8 mouse cellular contexts compared by ENCODE assay signal in the genomic region with DNA sequence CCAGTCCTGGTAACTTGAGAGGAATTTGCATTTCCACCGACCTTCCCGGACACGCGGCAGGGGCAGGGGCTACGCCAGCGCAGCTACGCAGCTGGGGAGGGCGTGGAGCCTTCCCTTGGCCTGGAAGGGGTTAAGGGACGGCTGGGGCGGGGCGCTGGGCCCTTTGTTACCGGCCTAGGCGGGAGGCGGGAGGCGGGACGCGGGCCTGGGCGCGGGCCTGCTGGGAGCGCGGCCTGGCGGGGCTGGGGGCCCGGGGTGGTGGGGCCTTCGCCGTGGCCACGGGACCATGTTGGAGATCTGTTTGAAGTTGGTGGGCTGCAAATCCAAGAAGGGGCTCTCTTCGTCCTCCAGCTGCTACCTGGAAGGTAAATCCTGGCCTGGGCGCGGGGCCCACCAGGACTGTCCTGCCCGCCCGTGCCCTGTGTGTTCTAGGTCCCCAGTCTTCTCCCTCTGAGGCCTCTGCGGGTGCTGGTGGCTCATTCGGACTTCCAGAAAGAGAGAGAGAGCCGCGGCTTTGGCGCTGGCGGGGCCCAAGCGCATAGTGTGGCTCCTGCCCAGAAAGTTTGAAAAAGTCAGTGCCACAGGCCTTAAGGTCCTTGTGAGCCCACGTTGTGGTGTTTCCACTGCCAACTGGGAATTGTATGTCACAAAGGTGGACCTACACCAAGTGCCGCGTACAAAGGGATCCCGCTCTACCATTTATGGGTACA. TPM values are rescaled to one million over a fixed set of nuclear protein-coding genes. Genes with fewer than 3 reads are reported as not detected.
DNase-seq lines count a peak whose midpoint lies in the region; ATAC-seq lines count a peak whose summit lies in the region.

No protein-coding gene starts in this region.

- peaks cover 23% of the 10 kb centered on the region for H3K4me1 ChIP-seq in intestine, embryonic 15.5 days (replicated peaks)
- peaks cover 30% of the 10 kb centered on the region for H3K4me1 ChIP-seq in neural tube, embryonic 14.5 days (ENCODE audit: control insufficient read depth, insufficient read depth, low read length)

- H3K9me3 ChIP-seq in intestine, embryonic 15.5 days, result no peaks in the 10 kb centered on the region
- no peaks in the 10 kb centered on the region for H3K9me3 ChIP-seq in neural tube, embryonic 14.5 days (ENCODE audit: control insufficient read depth, low read length)

- DNase-seq in right cerebral cortex, postnatal 10 days (ENCODE audit: low spot score in 2 of 2), result peak; percentile 57 to 64
- DNase-seq in right cerebral cortex, postnatal 36 days (ENCODE audit: low spot score in 2 of 2), result no peak
- peak; percentile 86 to 92 for DNase-seq in gastrocnemius, postnatal 4 days (ENCODE audit: low spot score in 2 of 2)
- peak; percentile 85 to 88 for DNase-seq in lung, adult 18-20 months
- DNase-seq in thymus, postnatal 0 days (ENCODE audit: low spot score), result peak; percentile 77

- WGBS in intestine, embryonic 15.5 days, result under 1% methylated on average over 28 of the region's 42 CpGs
- under 1% methylated on average over 39 of the region's 42 CpGs for WGBS in neural tube, embryonic 14.5 days

- peak overlapping the region; percentile 87 for H3K27ac ChIP-seq in intestine, embryonic 15.5 days
- peak overlapping the region; percentile 71 for H3K27ac ChIP-seq in neural tube, embryonic 14.5 days (ENCODE audit: low read depth, low read length)

- peak; percentile 92 for ATAC-seq in common myeloid progenitor, adult 5-6 weeks (replicated peaks; ENCODE audit: low read depth, poor library complexity, severe bottlenecking)
- ATAC-seq in intestine, embryonic 15.5 days, result peak; percentile 97
- ATAC-seq in neural tube, embryonic 14.5 days (ENCODE audit: low read depth), result peak; percentile 81

- H3K4me2 ChIP-seq in intestine, embryonic 15.5 days (replicated peaks), result peak overlapping the region; percentile 84
- H3K4me2 ChIP-seq in neural tube, embryonic 14.5 days (ENCODE audit: low read depth, low read length), result peak overlapping the region; percentile 94

- no peaks in the 10 kb centered on the region for H3K36me3 ChIP-seq in intestine, embryonic 15.5 days
- no peaks in the 10 kb centered on the region for H3K36me3 ChIP-seq in neural tube, embryonic 14.5 days (ENCODE audit: control insufficient read depth, insufficient read depth, low read length)

- no peaks in the 10 kb centered on the region for H3K27me3 ChIP-seq in intestine, embryonic 15.5 days (replicated peaks)
- H3K27me3 ChIP-seq in neural tube, embryonic 14.5 days (ENCODE audit: control insufficient read depth, insufficient read depth, low read length), result no peaks in the 10 kb centered on the region

- peak overlapping the region; percentile 85 for H3K4me3 ChIP-seq in intestine, embryonic 15.5 days (replicated peaks)
- peak overlapping the region; percentile 60 for H3K4me3 ChIP-seq in neural tube, embryonic 14.5 days (ENCODE audit: low read depth, low read length)

- peak overlapping the region; percentile 86 for H3K9ac ChIP-seq in intestine, embryonic 15.5 days
- H3K9ac ChIP-seq in neural tube, embryonic 14.5 days (replicated peaks; ENCODE audit: low read depth, low read length), result peak overlapping the region; percentile 83

RNA-seq across cellular contexts. Expression of gene Qrfp, which starts 50.5 kb away (rescaled TPM):
- total RNA-seq in common myeloid progenitor, adult 5-6 weeks (2017), result 0.19 and 0.27 TPM in 2 replicates
- total RNA-seq in gastrocnemius, postnatal 4 days (2021), result not detected
- 0.05 TPM in 2 replicates for polyA plus RNA-seq in intestine, embryonic 15.5 days (2015; fragmentation: Nextera tagmentation; extraction: Ambion mirVana)
- 0.09 TPM in 1 of 2 replicates, not detected in the other for polyA plus RNA-seq in neural tube, embryonic 14.5 days (2014; fragmentation: Nextera tagmentation; extraction: Ambion mirVana)
- polyA plus RNA-seq in thymus, postnatal 0 days (2015; fragmentation: Nextera tagmentation; extraction: Ambion mirVana), result 1.5 and 2.1 TPM in 2 replicates

Comparison
In these comparisons a context has a peak if more than half of its experiments do, and no peak if none do; other contexts are left out.
1. DNase-seq: peak in right cerebral cortex, postnatal 10 days (2 of 2), gastrocnemius, postnatal 4 days (2 of 2), lung, adult 18-20 months (2 of 2) and thymus, postnatal 0 days (single experiment); none in right cerebral cortex, postnatal 36 days (0 of 2).
2. Peak in every context shown above with its lines, with median percentiles within 50 percentile points of each other: ATAC-seq.